Mouse (Mus musculus) G1E-ER4 (cell line): ENCODE results near the gene Mn1. TPM values are rescaled to one million over a fixed set of nuclear protein-coding genes. Genes with fewer than 3 reads are reported as not detected.

Experiments
- GATA1 ChIP-seq: IDR thresholded peaks from one replicate; pipeline ENCODE4 v1.8.0; 2012; ENCODE audit warnings: low read length, inconsistent platforms
- polyA plus RNA-seq: library from polyadenylated mRNA; stranded (reverse); fragments of >175 nt; gene quantifications from 2 replicates; pipeline ENCODE4 v1.2.3, GENCODE M21; 2012

Gene Mn1
- polyA plus RNA-seq, 1 experiment = not detected

DNA sequence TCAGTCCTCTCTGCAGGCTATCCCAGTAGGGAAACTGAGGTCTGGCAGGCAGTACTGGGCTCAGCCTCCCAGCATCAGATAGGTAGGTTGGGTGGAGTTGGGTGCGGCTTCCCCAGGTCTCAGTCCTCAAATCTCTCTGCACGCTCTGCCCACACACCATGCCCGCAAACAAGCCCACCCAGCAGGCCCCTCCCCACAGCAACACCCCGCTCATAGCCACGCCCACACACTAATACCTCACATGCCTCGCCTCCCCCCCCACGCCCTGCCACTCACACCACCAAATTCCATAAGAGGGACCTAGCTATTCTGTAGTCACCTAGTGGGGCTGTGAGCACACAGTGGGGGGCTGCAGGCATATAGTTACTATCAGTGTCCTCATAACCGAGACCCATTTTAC is 21.7 kb downstream of the Mn1 start:
- TF ChIP-seq GATA1 = no peak

- no peak for TF ChIP-seq GATA1
Measured at GRCm38 (mm10) chr5:111440264-111440663, 23.1 kb downstream of the Mn1 start.

- TF ChIP-seq GATA1 = no peak
Measured at GRCm38 (mm10) chr5:111442151-111442871, 25.1 kb downstream of the Mn1 start.

GRCm38 (mm10) chr5:111443636-111444035 is 26.5 kb downstream of the Mn1 start:
- TF ChIP-seq GATA1 = no peak

DNA sequence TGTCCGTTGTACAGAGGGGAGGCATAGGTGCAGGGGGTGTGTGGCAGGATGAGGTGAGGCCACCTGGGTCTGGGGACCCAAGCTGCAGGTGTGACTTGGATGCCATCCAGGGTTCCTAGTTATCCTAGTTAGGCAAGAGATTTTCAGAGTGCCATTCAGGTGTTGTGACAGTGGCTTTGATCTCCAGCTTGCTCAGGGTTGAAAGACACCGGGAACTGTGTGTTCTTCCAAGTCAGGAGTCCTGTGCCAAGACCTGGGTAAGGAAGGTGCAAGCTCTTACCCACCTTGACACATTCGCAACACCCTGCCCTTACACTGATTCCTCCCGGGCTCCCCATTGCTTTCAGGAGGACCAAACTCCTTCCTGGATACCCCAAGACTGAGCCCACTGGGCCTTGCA is 27.2 kb downstream of the Mn1 start:
- no peak for TF ChIP-seq GATA1

- no peak for TF ChIP-seq GATA1
Measured at GRCm38 (mm10) chr5:111446652-111447051, 29.5 kb downstream of the Mn1 start.

GRCm38 (mm10) chr5:111449700-111450099 is 32.5 kb downstream of the Mn1 start:
- no peak for TF ChIP-seq GATA1

GRCm38 (mm10) chr5:111454240-111454639 is 37.1 kb downstream of the Mn1 start:
- no peak for TF ChIP-seq GATA1

- no peak for TF ChIP-seq GATA1
Measured at GRCm38 (mm10) chr5:111454876-111455275, 37.7 kb downstream of the Mn1 start.

DNA sequence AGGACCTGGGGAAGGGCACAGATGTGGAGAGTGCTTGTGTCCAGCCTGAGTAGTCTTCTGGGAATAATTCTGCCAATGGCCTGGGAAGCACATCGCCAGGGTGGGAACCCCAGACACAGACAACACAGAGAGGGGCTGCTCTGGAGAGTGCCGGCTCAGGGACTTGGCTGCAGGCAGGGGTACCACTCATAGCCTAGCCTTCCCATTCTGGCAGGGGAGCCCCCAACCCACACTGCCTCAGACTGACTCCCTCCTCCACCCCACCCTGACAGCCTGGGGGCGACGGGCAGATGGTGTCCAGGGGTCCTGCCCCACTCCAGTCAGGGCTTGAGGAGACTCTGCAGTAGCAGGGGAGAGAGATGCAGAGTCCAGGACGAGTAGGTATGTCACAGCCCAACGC is 41.5 kb downstream of the Mn1 start:
- no peak for TF ChIP-seq GATA1

DNA sequence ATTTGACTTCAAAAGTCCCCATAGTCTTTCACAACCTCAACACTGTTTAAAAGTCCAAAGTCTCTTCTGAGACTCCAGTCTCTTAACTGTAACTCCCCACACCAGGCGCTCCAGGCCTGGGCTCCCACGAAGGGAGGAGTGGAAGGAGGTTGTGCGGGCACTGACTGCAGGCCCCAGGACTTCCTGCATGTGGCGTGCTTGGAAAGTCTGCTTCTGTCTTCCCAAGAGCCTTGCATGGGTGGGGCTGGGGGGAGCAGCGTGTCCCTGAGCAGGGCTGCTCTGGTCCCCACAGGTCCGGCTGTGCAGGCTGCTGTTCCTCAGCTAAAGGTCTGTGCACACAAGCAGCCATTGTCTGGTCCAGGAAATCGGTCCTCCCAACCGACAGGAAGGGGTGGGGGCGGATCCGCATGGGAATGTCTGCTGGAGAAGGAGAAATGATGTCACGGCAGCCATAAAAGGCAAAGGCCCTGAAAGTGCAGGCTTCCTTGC is 48.7 kb downstream of the Mn1 start:
- no peak for TF ChIP-seq GATA1

GRCm38 (mm10) chr5:111466429-111466828 is 49.3 kb downstream of the Mn1 start:
- TF ChIP-seq GATA1 = no peak

GRCm38 (mm10) chr5:111467699-111468098 is 50.5 kb downstream of the Mn1 start:
- no peak for TF ChIP-seq GATA1

- no peak for TF ChIP-seq GATA1
Measured at GRCm38 (mm10) chr5:111469195-111469882, 52.2 kb downstream of the Mn1 start.

DNA sequence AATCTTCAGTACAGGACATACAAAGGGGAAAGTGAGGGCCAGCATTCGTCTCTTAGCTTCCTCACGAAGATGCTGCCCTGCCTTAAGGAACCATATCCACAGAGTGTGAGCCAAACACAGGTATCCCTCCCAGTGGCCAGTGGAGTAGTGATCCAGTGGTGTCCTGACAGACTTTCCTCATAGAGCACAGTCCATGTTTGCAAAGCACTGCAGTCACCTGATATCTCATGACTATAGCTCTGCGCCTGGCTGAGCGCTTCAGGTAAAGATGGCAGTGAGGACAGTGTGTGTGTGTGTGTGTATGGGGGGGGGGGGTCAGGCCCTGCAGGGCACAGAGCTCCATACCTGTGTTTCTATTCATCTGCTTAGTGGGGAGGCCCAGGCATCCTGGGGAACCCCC is 53.7 kb downstream of the Mn1 start:
- TF ChIP-seq GATA1 = no peak

DNA sequence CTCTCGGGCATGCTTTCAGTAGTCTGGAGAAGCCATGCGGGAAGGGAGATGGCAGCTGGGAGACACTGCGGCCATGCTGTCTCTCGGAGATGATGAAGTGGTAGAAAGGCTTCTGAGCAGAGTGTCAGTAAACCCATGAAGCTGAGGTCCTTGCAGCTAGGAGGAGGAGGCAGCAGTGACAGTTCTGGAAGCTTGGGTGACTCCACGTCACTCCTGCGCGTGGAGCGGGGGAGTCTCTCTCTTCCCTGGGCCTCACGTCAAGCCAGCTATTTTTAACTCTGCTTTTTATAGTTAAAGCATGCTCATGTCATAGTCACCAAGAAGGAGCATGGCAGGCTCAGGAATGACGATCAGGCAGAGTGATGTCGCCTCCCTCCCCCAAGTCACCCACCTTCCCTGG is 56.3 kb downstream of the Mn1 start:
- no peak for TF ChIP-seq GATA1

- no peak for TF ChIP-seq GATA1
Measured at GRCm38 (mm10) chr5:111475721-111476120, 58.6 kb downstream of the Mn1 start.
